10 mouse cellular contexts compared by ENCODE assay signal in the genomic region with DNA sequence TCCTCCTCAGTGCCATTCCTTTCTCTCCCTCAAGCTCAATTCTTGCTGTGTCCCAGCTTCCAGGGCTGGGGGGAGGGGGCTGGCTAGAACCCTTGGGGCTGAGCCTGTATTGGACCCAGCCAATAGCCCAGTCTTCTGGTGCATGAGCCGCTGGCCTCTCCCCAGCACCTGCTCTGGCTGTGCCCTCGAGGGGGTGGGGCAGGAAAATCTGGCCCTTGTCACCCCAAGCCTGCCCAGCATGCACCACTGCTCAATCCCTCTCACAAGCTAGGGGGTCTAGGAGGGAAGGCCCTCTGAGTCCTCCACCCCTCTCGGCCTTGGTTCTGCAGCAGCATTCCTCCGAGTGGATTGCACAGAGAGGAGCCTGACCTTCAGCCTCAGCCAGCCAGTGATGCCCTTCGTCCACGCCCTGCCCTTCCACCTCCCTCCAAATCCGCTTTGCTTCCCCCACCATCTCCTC. TPM values are rescaled to one million over a fixed set of nuclear protein-coding genes. Genes with fewer than 3 reads are reported as not detected.
DNase-seq lines count a peak whose midpoint lies in the region; ATAC-seq and TF ChIP-seq lines count a peak whose summit lies in the region.
"Had no signal": no experiment of that assay in that cellular context is flagged by ENCODE, and none has a peak within 500 bp of the region (broad histone marks: within the 10 kb centered on the region; RNA-seq: fewer than 3 reads in every experiment).

No protein-coding gene starts in this region.

- intact Hi-C loops in gastrocnemius, adult 2 months (cut with DNase I): no loop called here

- DNase-seq in gastrocnemius, adult 2 months: peak; percentile 82
- DNase-seq in gastrocnemius, postnatal 10 days: no peak
- DNase-seq in cerebellum, adult 2 months: peak; percentile 52 to 64
- no peak for DNase-seq in spleen, postnatal 36 days (ENCODE audit: low spot score in 2 of 2)
- DNase-seq in ovary, adult 18-20 months (ENCODE audit: low spot score): no peak
- DNase-seq: kidney, adult 2 months; right cerebral cortex, adult 18-20 months had no signal

- H3K9ac ChIP-seq in heart, embryonic 14.5 days (ENCODE audit: low read length): peak overlapping the region; percentile 55
- H3K9ac ChIP-seq in limb, embryonic 15.5 days: no peak overlapping the region

- peak overlapping the region; percentile 79 for H3K27ac ChIP-seq in gastrocnemius, adult 2 months
- peak overlapping the region; percentile 8 for H3K27ac ChIP-seq in cerebellum, adult 2 months (ENCODE audit: insufficient read depth, low read length)
- H3K27ac ChIP-seq in heart, embryonic 14.5 days (replicated peaks in 1 of 2; ENCODE audit: control insufficient read depth in 1 of 2, insufficient read depth in 1 of 2, low read depth in 2 of 2, low read length in 2 of 2): peak overlapping the region in 1 of 2 experiments; percentile 24; a peak in 1 of 4 replicates
- no peak overlapping the region for H3K27ac ChIP-seq in limb, embryonic 15.5 days

- H3K36me3 ChIP-seq in heart, embryonic 14.5 days (ENCODE audit: control insufficient read depth, insufficient read depth, low read length): peaks cover 51% of the 10 kb centered on the region
- peaks cover 15% of the 10 kb centered on the region; the same call in 1 of the 2 replicates for H3K36me3 ChIP-seq in limb, embryonic 15.5 days

- H3K27me3 ChIP-seq in cerebellum, adult 2 months (ENCODE audit: control insufficient read depth, insufficient read depth, low read length): no peaks in the 10 kb centered on the region
- H3K27me3 ChIP-seq in heart, embryonic 14.5 days (ENCODE audit: control insufficient read depth, insufficient read depth, low read length): peaks cover 22% of the 10 kb centered on the region
- H3K27me3 ChIP-seq in limb, embryonic 15.5 days: peaks cover 50% of the 10 kb centered on the region

- no peak for TF ChIP-seq CTCF in gastrocnemius, adult 2 months (IDR thresholded peaks at IDR 0.05)
- TF ChIP-seq CTCF in cerebellum, adult 2 months (IDR thresholded peaks at IDR 0.05; ENCODE audit: borderline replicate concordance, insufficient read depth, low read depth, low read length): no peak

- no peaks in the 10 kb centered on the region for H3K9me3 ChIP-seq in heart, embryonic 14.5 days (ENCODE audit: control insufficient read depth, low read length)
- H3K9me3 ChIP-seq in limb, embryonic 15.5 days: no peaks in the 10 kb centered on the region

- no peak for TF ChIP-seq POLR2A in cerebellum, adult 2 months (IDR thresholded peaks at IDR 0.05; ENCODE audit: borderline replicate concordance, insufficient read depth, low read length)

- peak overlapping the region; percentile 47 for H3K4me2 ChIP-seq in heart, embryonic 14.5 days (ENCODE audit: low read length)
- peak overlapping the region; percentile 51; the same call in 1 of the 2 replicates for H3K4me2 ChIP-seq in limb, embryonic 15.5 days

- ATAC-seq in heart, embryonic 14.5 days (ENCODE audit: insufficient number of reproducible peaks, insufficient read depth, low FRiP score, low read depth): no peak
- no peak; the same call in 1 of the 2 replicates for ATAC-seq in limb, embryonic 15.5 days (ENCODE audit: insufficient number of reproducible peaks, low FRiP score, low TSS enrichment, low read depth)
- ATAC-seq in granulocyte monocyte progenitor cell, adult 5-6 weeks (replicated peaks; ENCODE audit: poor library complexity, severe bottlenecking): no peak

- peaks cover 68% of the 10 kb centered on the region for H3K4me1 ChIP-seq in cerebellum, adult 2 months (ENCODE audit: control insufficient read depth, insufficient read depth, low read length)
- peaks cover 42 to 73% of the 10 kb centered on the region in 2 experiments for H3K4me1 ChIP-seq in heart, embryonic 14.5 days (ENCODE audit: control insufficient read depth in 2 of 2, insufficient read depth in 2 of 2, low read length in 2 of 2)
- H3K4me1 ChIP-seq in limb, embryonic 15.5 days: peaks cover 38% of the 10 kb centered on the region

- WGBS in cerebellum, adult 2 months: 10% methylated on average over 6 of the region's 7 CpGs
- 33% methylated on average over 7 of the region's 7 CpGs for WGBS in heart, embryonic 14.5 days
- 23% methylated on average over 7 of the region's 7 CpGs for WGBS in limb, embryonic 15.5 days

- no peak overlapping the region for H3K4me3 ChIP-seq in gastrocnemius, adult 2 months
- no peak overlapping the region for H3K4me3 ChIP-seq in cerebellum, adult 2 months (replicated peaks; ENCODE audit: insufficient read depth, low read depth, low read length)
- no peak overlapping the region for H3K4me3 ChIP-seq in heart, embryonic 14.5 days (ENCODE audit: control insufficient read depth in 1 of 2, insufficient read depth in 1 of 2, low read depth in 1 of 2, low read length in 2 of 2)
- peak overlapping the region; percentile 33 for H3K4me3 ChIP-seq in limb, embryonic 15.5 days

RNA-seq across cellular contexts. Expression of gene Speg, which starts 12.4 kb away (rescaled TPM):
- total RNA-seq in gastrocnemius, adult 2 months (2021): 100 to 1,000 TPM; 268 to 311 TPM
- total RNA-seq in gastrocnemius, postnatal 10 days (2021): 100 to 1,000 TPM; 196 to 209 TPM
- 122 and 143 TPM in 2 replicates for polyA plus RNA-seq in cerebellum, adult 2 months (2012; rRNA removed)
- 52.4 and 53.4 TPM in 2 replicates for polyA plus RNA-seq in heart, embryonic 14.5 days (2014; fragmentation: Nextera tagmentation; extraction: Ambion mirVana)
- 15.4 and 16.3 TPM in 2 replicates for polyA plus RNA-seq in limb, embryonic 15.5 days (2015; fragmentation: Nextera tagmentation; extraction: Ambion mirVana)
- not detected in 2 replicates for total RNA-seq in granulocyte monocyte progenitor cell, adult 5-6 weeks (2014; fragmentation: Nextera tagmentation)
- total RNA-seq in granulocyte monocyte progenitor cell, adult 5-6 weeks (2017): 0.05 TPM in 1 of 2 replicates, not detected in the other

RNA-seq across cellular contexts. Expression of gene Des, which starts 27.4 kb away (rescaled TPM):
- 1,000 to 10,000 TPM; 2,035 to 2,198 TPM for total RNA-seq in gastrocnemius, adult 2 months (2021)
- 1,000 to 10,000 TPM; 1,482 to 1,503 TPM for total RNA-seq in gastrocnemius, postnatal 10 days (2021)
- polyA plus RNA-seq in cerebellum, adult 2 months (2012; rRNA removed): 2.0 and 2.1 TPM in 2 replicates
- 351 and 377 TPM in 2 replicates for polyA plus RNA-seq in heart, embryonic 14.5 days (2014; fragmentation: Nextera tagmentation; extraction: Ambion mirVana)
- polyA plus RNA-seq in limb, embryonic 15.5 days (2015; fragmentation: Nextera tagmentation; extraction: Ambion mirVana): 74.4 and 227 TPM in 2 replicates
- total RNA-seq in granulocyte monocyte progenitor cell, adult 5-6 weeks (2014; fragmentation: Nextera tagmentation): not detected in 2 replicates
- not detected in 2 replicates for total RNA-seq in granulocyte monocyte progenitor cell, adult 5-6 weeks (2017)

RNA-seq across cellular contexts. Expression of gene Gmppa, which starts 48.2 kb away (rescaled TPM):
- total RNA-seq in gastrocnemius, adult 2 months (2021): 10 to 100 TPM; 41.1 to 42.7 TPM
- 10 to 100 TPM; 35.6 to 39.7 TPM for total RNA-seq in gastrocnemius, postnatal 10 days (2021)
- polyA plus RNA-seq in cerebellum, adult 2 months (2012; rRNA removed): 155 and 187 TPM in 2 replicates
- 53.3 and 71.9 TPM in 2 replicates for polyA plus RNA-seq in heart, embryonic 14.5 days (2014; fragmentation: Nextera tagmentation; extraction: Ambion mirVana)
- 94.6 and 97.0 TPM in 2 replicates for polyA plus RNA-seq in limb, embryonic 15.5 days (2015; fragmentation: Nextera tagmentation; extraction: Ambion mirVana)
- 118 and 133 TPM in 2 replicates for total RNA-seq in granulocyte monocyte progenitor cell, adult 5-6 weeks (2014; fragmentation: Nextera tagmentation)
- total RNA-seq in granulocyte monocyte progenitor cell, adult 5-6 weeks (2017): 85.1 and 88.3 TPM in 2 replicates

Comparison
In these comparisons a context has a peak if more than half of its experiments do, and no peak if none do; other contexts are left out.
1. DNase-seq: peak in gastrocnemius, adult 2 months (single experiment) and cerebellum, adult 2 months (2 of 2); none in gastrocnemius, postnatal 10 days (single experiment), spleen, postnatal 36 days (0 of 2) and ovary, adult 18-20 months (single experiment).
2. RNA of gene Speg, which starts 12.4 kb away (total RNA-seq): 268 to 311 TPM in gastrocnemius, adult 2 months and 196 to 209 TPM in gastrocnemius, postnatal 10 days; 0.05 TPM in granulocyte monocyte progenitor cell, adult 5-6 weeks; every median in the first group is over 100 times any median in the second.
3. RNA of gene Des, which starts 27.4 kb away (total RNA-seq): 2,035 to 2,198 TPM in gastrocnemius, adult 2 months and 1,482 to 1,503 TPM in gastrocnemius, postnatal 10 days; not detected in granulocyte monocyte progenitor cell, adult 5-6 weeks; every median in the first group is over 1,000 times any median in the second.